Mouse (Mus musculus): ENCODE measurements around the gene Xdh.
"Not testable (repeated sequence)": the region's sequence is repeated elsewhere in the genome, so short reads cannot be mapped to it uniquely, and the experiment has no call there.

Gene Xdh

GRCm38 (mm10) chr17:73882194-73882593 lies 67.8 kb downstream of the Xdh start:
- DNase-seq (ENCODE audit: low spot score in 2 of 2), result peak in 1 of 2 experiments; percentile 82

GRCm38 (mm10) chr17:73881295-73881694 lies 68.7 kb downstream of the Xdh start:
- DNase-seq (ENCODE audit: low spot score in 2 of 2), result no peak

- no peak for DNase-seq (ENCODE audit: low spot score in 2 of 2)
These were observed 69.7 kb downstream of the Xdh start for GRCm38 (mm10) chr17:73880286-73880685.

DNA sequence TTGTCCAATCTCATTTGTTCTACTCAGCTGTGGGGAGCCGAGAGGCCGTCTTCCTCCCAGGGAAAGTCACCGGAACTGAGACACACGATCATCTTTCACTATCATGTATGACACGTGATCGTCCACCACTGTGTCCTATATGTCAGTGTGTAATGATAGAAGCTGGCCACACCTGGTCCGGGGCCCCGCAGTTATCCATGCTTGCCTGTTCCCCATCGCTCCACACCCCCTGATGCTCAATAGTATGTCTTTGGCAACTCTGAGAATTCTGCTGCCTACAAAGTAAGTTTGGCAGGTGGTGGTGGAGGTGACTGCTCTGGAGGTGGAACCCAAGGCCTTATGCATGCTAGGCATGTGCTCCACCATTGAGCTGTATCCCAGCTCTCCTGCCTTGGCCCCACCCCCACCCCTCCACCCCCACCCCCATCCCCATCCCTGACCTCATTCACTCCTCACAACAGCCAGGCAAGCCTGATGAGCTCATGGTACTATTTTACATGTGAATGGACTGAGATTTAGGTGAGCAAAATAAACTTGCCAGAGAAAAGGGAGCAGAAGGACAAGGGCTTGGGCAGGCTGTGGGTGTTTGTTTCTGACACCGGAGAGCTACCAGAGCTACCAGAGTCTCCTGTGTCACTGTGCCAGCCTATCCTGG lies 70.6 kb downstream of the Xdh start:
- DNase-seq (ENCODE audit: low spot score in 2 of 2), result no peak

DNA sequence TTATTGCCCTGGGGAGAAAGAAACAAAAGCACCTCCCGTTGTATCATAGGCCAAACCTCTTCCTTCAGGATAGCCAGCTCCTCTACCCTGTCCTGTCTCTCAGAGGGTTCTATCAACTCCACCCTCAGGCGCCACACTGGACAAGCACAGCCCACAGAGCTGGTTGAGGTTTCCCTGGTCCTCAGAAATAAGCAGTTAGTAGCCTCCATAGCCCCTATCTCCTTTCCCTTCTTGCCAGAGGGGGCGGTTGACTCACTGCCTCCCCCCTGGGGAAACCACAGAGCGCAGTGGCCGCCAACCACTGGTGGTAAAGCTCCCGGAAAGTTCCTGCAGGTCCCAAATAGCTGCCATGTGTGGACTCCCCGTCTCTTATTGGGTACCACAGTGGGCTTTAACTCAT lies 74.3 kb downstream of the Xdh start:
- DNase-seq (ENCODE audit: low spot score in 2 of 2), result no peak

- no peak for DNase-seq (ENCODE audit: low spot score in 2 of 2)
These were observed 74.7 kb downstream of the Xdh start for GRCm38 (mm10) chr17:73875268-73875667.

GRCm38 (mm10) chr17:73870956-73871605 lies 78.9 kb downstream of the Xdh start:
- DNase-seq (ENCODE audit: low spot score in 2 of 2), result no peak

DNA sequence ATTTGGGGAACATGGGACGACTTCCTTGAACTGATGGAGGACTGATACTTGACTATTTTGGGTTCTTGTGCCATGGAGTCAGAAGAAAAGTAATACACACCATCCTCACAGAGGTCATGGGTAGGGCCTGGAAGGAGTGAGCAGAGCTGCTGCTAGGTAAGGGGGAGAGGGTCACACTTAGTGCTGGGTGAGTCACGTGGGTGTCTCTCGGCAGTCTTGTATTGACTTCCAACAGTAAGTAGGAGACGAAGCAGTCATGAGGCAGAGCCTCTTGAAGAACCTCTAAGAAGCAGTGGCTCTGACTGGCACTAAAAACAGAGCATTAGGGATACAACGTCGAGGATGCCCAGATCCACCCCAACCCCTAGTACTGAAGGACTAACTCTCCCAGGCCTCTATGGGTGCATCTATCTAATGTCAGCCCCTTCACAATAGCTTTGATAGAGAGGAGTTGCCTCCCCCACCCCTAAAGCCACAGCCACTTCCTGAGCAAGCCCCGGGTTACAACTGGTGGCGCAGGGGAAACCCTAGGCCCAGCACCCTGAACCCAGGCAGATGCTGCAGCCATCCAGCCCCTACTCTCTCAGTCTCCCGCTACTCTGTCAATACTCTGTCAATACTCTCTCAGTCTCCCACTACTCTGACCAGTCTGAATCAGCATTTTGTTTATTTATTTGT lies 80.8 kb downstream of the Xdh start:
- DNase-seq (ENCODE audit: low spot score in 2 of 2), result no peak

GRCm38 (mm10) chr17:73853717-73854116 lies 96.3 kb downstream of the Xdh start:
- DNase-seq (ENCODE audit: low spot score in 2 of 2), result no peak

DNA sequence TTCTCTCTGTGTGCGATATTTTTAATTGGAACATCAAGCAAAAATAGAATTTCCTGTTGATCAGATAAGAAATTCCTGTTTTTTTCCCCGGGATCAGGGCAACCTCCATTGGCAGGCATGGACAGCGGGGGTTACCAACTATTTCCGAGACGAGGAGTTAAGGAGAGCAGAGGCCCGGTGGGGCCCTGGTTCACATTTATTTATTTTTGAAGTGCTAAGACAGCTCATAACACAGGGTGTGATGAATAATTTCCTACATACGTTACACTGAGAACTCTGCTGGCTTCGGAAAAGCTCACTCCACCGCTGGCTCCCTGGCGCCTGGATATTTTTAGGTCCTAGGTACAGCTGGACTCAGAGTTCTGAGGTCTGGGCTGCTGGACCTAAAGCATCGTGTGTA lies 97.0 kb downstream of the Xdh start:
- no peak for DNase-seq (ENCODE audit: low spot score in 2 of 2)

GRCm38 (mm10) chr17:73847399-73847798 lies 102.6 kb downstream of the Xdh start:
- DNase-seq (ENCODE audit: low spot score in 2 of 2), result no peak

DNA sequence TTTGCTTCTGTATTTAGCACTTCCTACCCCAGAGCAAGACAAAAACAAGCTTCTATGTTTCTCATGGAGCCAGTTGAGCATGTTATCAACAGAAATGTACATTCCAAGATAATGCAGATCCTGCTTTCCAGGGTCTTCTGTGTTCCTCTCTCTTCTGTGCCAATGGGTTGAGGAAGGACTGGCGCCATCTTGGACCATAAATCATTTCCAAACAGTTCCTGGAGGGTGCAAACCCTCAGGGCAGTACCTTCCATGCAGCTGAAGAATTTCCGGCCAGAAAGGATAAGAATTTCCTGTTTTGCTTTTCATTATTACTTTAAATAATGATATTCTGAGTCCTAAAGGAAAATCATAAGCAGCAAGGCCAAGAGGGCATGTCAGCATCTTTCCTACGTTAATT lies 104.4 kb downstream of the Xdh start:
- no peak for DNase-seq (ENCODE audit: low spot score in 2 of 2)

DNA sequence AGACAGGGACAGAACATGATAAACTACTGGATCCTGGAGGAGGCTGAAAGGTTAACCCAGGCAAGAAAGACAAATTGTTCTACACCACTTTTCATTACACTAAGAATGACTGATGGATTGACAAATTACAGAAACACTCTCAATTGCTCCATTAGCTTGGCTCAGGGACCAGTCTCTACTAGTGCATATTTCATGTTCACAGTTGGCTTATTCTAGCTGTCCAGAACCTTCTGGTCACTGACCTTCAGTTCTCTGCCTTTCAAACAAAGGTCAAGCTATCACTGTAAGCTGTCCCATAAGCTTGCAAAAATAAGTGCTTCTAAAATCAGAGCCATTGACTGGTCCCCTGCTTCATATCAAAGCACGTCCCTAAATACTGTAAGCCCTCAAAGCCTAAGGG lies 107.0 kb downstream of the Xdh start:
- DNase-seq (ENCODE audit: low spot score in 2 of 2), result no peak

GRCm38 (mm10) chr17:73839876-73840275 lies 110.1 kb downstream of the Xdh start:
- DNase-seq (ENCODE audit: low spot score in 2 of 2), result not testable (repeated sequence)

DNA sequence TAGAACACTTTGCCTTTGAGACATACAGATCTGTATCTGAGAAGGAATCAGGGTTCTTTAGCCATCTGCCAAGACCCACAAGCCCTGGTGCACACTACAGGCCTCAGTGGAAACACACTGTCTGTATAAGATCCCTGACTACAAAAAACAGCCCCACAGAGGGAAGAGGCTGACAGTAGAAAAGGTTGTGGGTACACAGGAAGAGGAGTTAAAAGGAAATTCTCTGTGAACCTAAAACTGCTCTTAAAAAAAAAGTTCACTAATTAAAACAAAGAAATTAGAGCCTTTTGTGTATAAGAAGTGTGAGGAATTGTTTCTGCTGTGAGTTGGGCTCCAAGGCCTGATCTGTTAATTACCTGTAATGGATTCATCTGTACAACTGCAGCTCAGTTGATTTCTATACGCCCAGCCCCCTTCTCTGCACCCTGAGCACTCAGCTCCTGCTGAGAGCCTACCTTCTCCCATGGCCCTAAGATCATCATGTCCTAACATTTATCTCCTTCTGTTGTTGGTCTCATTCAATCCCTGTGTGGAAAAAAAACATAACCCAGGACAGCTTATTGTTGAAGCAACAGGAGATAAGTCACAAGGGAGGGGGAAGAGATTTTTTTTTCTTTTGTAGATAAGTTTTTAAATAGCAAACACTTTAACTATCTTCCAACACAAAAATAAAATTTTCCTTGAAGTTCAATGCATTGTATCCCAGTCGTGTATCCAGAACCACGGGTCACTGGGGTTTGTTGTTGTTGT lies 110.7 kb downstream of the Xdh start:
- no peak for DNase-seq (ENCODE audit: low spot score in 2 of 2)

DNA sequence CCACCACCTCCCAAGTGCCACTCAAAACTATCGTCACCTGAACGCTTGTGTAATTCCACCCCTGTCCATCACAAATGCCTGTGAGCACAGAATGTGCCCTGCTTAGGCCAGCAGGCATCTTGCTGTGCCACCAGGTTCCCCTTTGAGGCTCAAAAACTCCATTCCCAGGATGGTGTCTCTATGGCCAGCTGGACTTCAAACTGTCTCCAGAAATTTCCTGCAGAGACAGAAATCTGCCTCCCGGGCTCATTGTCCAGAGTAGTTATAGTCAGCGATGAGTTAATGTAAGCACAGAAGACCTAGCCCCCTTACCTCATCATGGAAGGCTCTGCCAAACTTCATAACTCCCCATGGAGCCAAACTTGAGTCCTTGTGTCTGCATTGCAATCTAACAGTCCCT lies 112.8 kb downstream of the Xdh start:
- no peak for DNase-seq (ENCODE audit: low spot score in 2 of 2)

- DNase-seq (ENCODE audit: low spot score in 2 of 2), result no peak
These were observed 113.4 kb downstream of the Xdh start for GRCm38 (mm10) chr17:73836601-73837000.
